Mouse (Mus musculus) lung, adult 2 months (tissue): ENCODE results near the gene Stox2.
"Not testable (repeated sequence)": the region's sequence is repeated elsewhere in the genome, so short reads cannot be mapped to it uniquely, and the experiment has no call there.

Source experiments
- CTCF ChIP-seq: fragments of 200-500 bp; IDR thresholded peaks from 2 replicates; pipeline ENCODE4 v1.5.1; 2011; ENCODE audit warnings: mild to moderate bottlenecking, low read length, control low read depth; ENCODE audit not compliant: insufficient read depth
- POLR2A ChIP-seq: fragments of 200-500 bp; IDR thresholded peaks from 2 replicates; pipeline ENCODE4 v1.6.1; 2011; ENCODE audit warnings: low read depth, mild to moderate bottlenecking, control low read depth, low read length, borderline replicate concordance; ENCODE audit errors: extremely low read depth

DNA sequence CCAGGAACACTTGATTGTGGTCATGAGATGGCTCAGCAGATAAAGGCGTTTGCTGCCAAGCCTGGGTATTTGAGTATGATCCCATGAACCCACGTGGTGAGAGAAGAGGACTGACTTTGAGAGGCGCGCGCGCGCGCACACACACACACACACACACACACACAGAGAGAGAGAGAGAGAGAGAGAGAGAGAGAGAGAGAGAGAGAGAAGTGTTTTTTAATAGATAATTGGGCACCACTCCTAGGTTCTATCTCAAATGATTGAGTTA lies 32.0 kb downstream of the Stox2 start:
- not testable (repeated sequence) for TF ChIP-seq CTCF, POLR2A
